Mouse (Mus musculus): ENCODE measurements at regions not wholly inside any gene's neighbourhood (a gene's known extent, or its start where the extent isn't known, plus 50 kb on each side); places are given as distances from the start of the nearest gene placed in this dataset.

- TF ChIP-seq CTCF (IDR thresholded peaks at IDR 0.05; ENCODE audit: borderline replicate concordance, insufficient read depth, low read depth, low read length) (no peak), POLR2A (IDR thresholded peaks at IDR 0.05; ENCODE audit: borderline replicate concordance, insufficient read depth, low read length) (no peak)
Measured at GRCm38 (mm10) chr9:23151953-23152490, 70.9 kb upstream of the Bmper start.
